9 mouse cellular contexts compared by ENCODE assay signal in genomic region chr1:192107352-192107751, GRCm38 (mm10). TPM values are rescaled to one million over a fixed set of nuclear protein-coding genes. Genes with fewer than 3 reads are reported as not detected.
DNase-seq lines count a peak whose midpoint lies in the region; ATAC-seq and TF ChIP-seq lines count a peak whose summit lies in the region.
"Had no signal": no experiment of that assay in that cellular context is flagged by ENCODE, and none has a peak within 500 bp of the region (broad histone marks: within the 10 kb centered on the region; RNA-seq: fewer than 3 reads in every experiment).

No protein-coding gene starts in this region.

- no peaks in the 10 kb centered on the region for H3K79me2 ChIP-seq in CH12.LX (replicated peaks; ENCODE audit: control insufficient read depth, extremely low read depth, insufficient read depth, poor library complexity, severe bottlenecking)

- H3K4me1 ChIP-seq in heart, embryonic 16.5 days (ENCODE audit: control insufficient read depth, insufficient read depth, low read length) = peaks cover 21% of the 10 kb centered on the region
- peaks cover 5 to 18% of the 10 kb centered on the region in 2 experiments for H3K4me1 ChIP-seq in CH12.LX (ENCODE audit: control insufficient read depth in 1 of 2, insufficient read depth in 2 of 2)
- peaks cover 7% of the 10 kb centered on the region; the same call in 1 of the 2 replicates for H3K4me1 ChIP-seq in intestine, embryonic 16.5 days (ENCODE audit: control insufficient read depth, insufficient read depth, low read length)
- H3K4me1 ChIP-seq: embryonic facial prominence, embryonic 13.5 days had no signal

- no peak overlapping the region for H3K9ac ChIP-seq in heart, embryonic 16.5 days (ENCODE audit: low read length)
- no peak overlapping the region for H3K9ac ChIP-seq in CH12.LX (ENCODE audit: insufficient read depth, low read depth)
- H3K9ac ChIP-seq in intestine, embryonic 16.5 days (ENCODE audit: low read depth, low read length) = no peak overlapping the region
- H3K9ac ChIP-seq: embryonic facial prominence, embryonic 13.5 days had no signal

- no peaks in the 10 kb centered on the region for H3K27me3 ChIP-seq in heart, embryonic 16.5 days (ENCODE audit: control insufficient read depth, insufficient read depth, low read length)
- H3K27me3 ChIP-seq in CH12.LX (replicated peaks) = no peaks in the 10 kb centered on the region
- H3K27me3 ChIP-seq in intestine, embryonic 16.5 days (replicated peaks; ENCODE audit: control insufficient read depth, insufficient read depth, low read length) = no peaks in the 10 kb centered on the region
- H3K27me3 ChIP-seq: embryonic facial prominence, embryonic 13.5 days had no signal

- no peaks in the 10 kb centered on the region for H3K9me3 ChIP-seq in heart, embryonic 16.5 days (replicated peaks; ENCODE audit: control insufficient read depth, low read length)
- H3K9me3 ChIP-seq in CH12.LX (replicated peaks; ENCODE audit: low read length) = no peaks in the 10 kb centered on the region
- H3K9me3 ChIP-seq in intestine, embryonic 16.5 days (ENCODE audit: control insufficient read depth, low read length) = no peaks in the 10 kb centered on the region
- H3K9me3 ChIP-seq: embryonic facial prominence, embryonic 13.5 days had no signal

- peak; percentile 49 for TF ChIP-seq RAD21 in CH12.LX (IDR thresholded peaks at IDR 0.05; ENCODE audit: low read depth, low read length)

- H3K27ac ChIP-seq in heart, embryonic 16.5 days (ENCODE audit: low read length) = no peak overlapping the region
- no peak overlapping the region for H3K27ac ChIP-seq in CH12.LX (ENCODE audit: insufficient read depth, low read depth)
- H3K27ac ChIP-seq in intestine, embryonic 16.5 days (ENCODE audit: low read length) = no peak overlapping the region
- H3K27ac ChIP-seq: embryonic facial prominence, embryonic 13.5 days had no signal

- in situ Hi-C loops in CH12.LX (cut with MboI; ENCODE audit: low pct_ligation_motif_present, low pct_unique_long_range_greater_than_20kb, low sequenced_read_pairs) = no loop called here

- no peak overlapping the region for H3K4me2 ChIP-seq in heart, embryonic 16.5 days (ENCODE audit: low read depth, low read length)
- H3K4me2 ChIP-seq in CH12.LX (ENCODE audit: insufficient read depth, low read depth, poor library complexity, severe bottlenecking) = no peak overlapping the region
- H3K4me2 ChIP-seq in intestine, embryonic 16.5 days (ENCODE audit: low read depth, low read length) = no peak overlapping the region
- H3K4me2 ChIP-seq: embryonic facial prominence, embryonic 13.5 days had no signal

- ATAC-seq in heart, embryonic 16.5 days (replicated peaks; ENCODE audit: extremely low read depth, insufficient read depth, low FRiP score) = peak; percentile 73
- peak; percentile 88 for ATAC-seq in intestine, embryonic 16.5 days

- dilution Hi-C loops in CH12.LX (cut with MboI; ENCODE audit: extremely low pct_ligation_motif_present, extremely low pct_unique_long_range_greater_than_20kb, low sequenced_read_pairs) = no loop called here

- TF ChIP-seq CTCF in CH12.LX (conservative IDR thresholded peaks at IDR 0.05 in 1 of 2, IDR thresholded peaks at IDR 0.05 in 1 of 2; ENCODE audit: low read depth in 2 of 2, low read length in 2 of 2) = peak; percentile 45 to 77
- TF ChIP-seq CTCF in brain, embryonic 14.5 days (IDR thresholded peaks at IDR 0.05; ENCODE audit: borderline replicate concordance, extremely low read depth, insufficient read depth, insufficient read length) = peak; percentile 76; the same call in 1 of the 2 replicates

- no peak for TF ChIP-seq POLR2A in CH12.LX (IDR thresholded peaks at IDR 0.05; ENCODE audit: low read depth, low read length)
- no peak for TF ChIP-seq POLR2A in brain, embryonic 14.5 days (IDR thresholded peaks at IDR 0.05; ENCODE audit: borderline replicate concordance, extremely low read depth, insufficient read depth, insufficient read length, poor library complexity, severe bottlenecking)

- intact Hi-C loops in left cerebral cortex, postnatal 10 days (cut with DNase I) = no loop called here

- H3K4me3 ChIP-seq in heart, embryonic 16.5 days (ENCODE audit: low read length) = no peak overlapping the region
- H3K4me3 ChIP-seq in CH12.LX (replicated peaks in 1 of 3; ENCODE audit: low read depth in 2 of 3, low read length in 2 of 3, poor library complexity in 1 of 3) = no peak overlapping the region
- no peak overlapping the region for H3K4me3 ChIP-seq in intestine, embryonic 16.5 days (ENCODE audit: low read length)
- H3K4me3 ChIP-seq: embryonic facial prominence, embryonic 13.5 days had no signal

- no peak for DNase-seq in heart, adult 8-10 months (ENCODE audit: low spot score)
- peak; percentile 64 for DNase-seq in CH12.LX (ENCODE audit: extremely low read depth)
- peak; percentile 53 for DNase-seq in brain, embryonic 14.5 days (ENCODE audit: low read depth)
- peak; percentile 56 for DNase-seq in lung, postnatal 36 days
- DNase-seq in urinary bladder, postnatal 36 days (ENCODE audit: low spot score in 2 of 2) = no peak
- DNase-seq in left cerebral cortex, postnatal 10 days (ENCODE audit: extremely low spot score in 1 of 2, low spot score in 2 of 2) = no peak

- H3K36me3 ChIP-seq in heart, embryonic 16.5 days (ENCODE audit: control insufficient read depth, insufficient read depth) = peaks cover 24% of the 10 kb centered on the region
- H3K36me3 ChIP-seq in CH12.LX (replicated peaks in 1 of 2; ENCODE audit: control insufficient read depth in 1 of 2, insufficient read depth in 1 of 2, low read length in 1 of 2) = peaks cover 10 to 30% of the 10 kb centered on the region in 2 experiments
- peaks cover 9% of the 10 kb centered on the region; the same call in 1 of the 2 replicates for H3K36me3 ChIP-seq in intestine, embryonic 16.5 days (ENCODE audit: control insufficient read depth, insufficient read depth, low read length)

- TF ChIP-seq EP300 in CH12.LX (IDR thresholded peaks at IDR 0.05; ENCODE audit: low read length) = no peak

- WGBS in heart, embryonic 16.5 days = 18% methylated on average over 2 of the region's 2 CpGs
- whole genome bisulfite sequencing in intestine, embryonic 16.5 days = 24% methylated on average over 2 of the region's 2 CpGs

TF ChIP-seq in CH12.LX, 34 proteins besides CTCF, POLR2A, EP300 and RAD21 (continues in another document):
- TF ChIP-seq TBP (conservative IDR thresholded peaks at IDR 0.05; ENCODE audit: low read depth, low read length) (no peak), USF1 (IDR thresholded peaks at IDR 0.05; ENCODE audit: low read depth, low read length) (no peak), PAX5 (IDR thresholded peaks at IDR 0.05; ENCODE audit: low read length) (no peak), NRF1 (IDR thresholded peaks at IDR 0.05; ENCODE audit: low read depth, low read length) (no peak), NELFE (IDR thresholded peaks at IDR 0.05; ENCODE audit: low read depth, low read length) (no peak), SMC3 (IDR thresholded peaks at IDR 0.05; ENCODE audit: low read depth, low read length) (peak; percentile 56), ZC3H11A (IDR thresholded peaks at IDR 0.05; ENCODE audit: low read depth, low read length) (no peak), ELF1 (IDR thresholded peaks at IDR 0.05; ENCODE audit: low read depth, low read length) (0 out of 2 replicates have a peak, but pooled peaks have one; percentile 37), CHD1 (IDR thresholded peaks at IDR 0.05; ENCODE audit: low read depth, low read length) (no peak), IRF4 (IDR thresholded peaks at IDR 0.05; ENCODE audit: low read depth, low read length) (no peak), RCOR1 (conservative IDR thresholded peaks at IDR 0.05; ENCODE audit: low read depth, low read length) (no peak), ETS1 (conservative IDR thresholded peaks at IDR 0.05; ENCODE audit: low read depth, low read length) (no peak), SIN3A (IDR thresholded peaks at IDR 0.05; ENCODE audit: low read length) (no peak), HCFC1 (IDR thresholded peaks at IDR 0.05; ENCODE audit: low read depth, low read length) (no peak), MYC (IDR thresholded peaks at IDR 0.05; ENCODE audit: low read depth, low read length) (peak; percentile 72), ZKSCAN1 (IDR thresholded peaks at IDR 0.05; ENCODE audit: borderline replicate concordance, low read depth, low read length) (no peak), KAT2A (IDR thresholded peaks at IDR 0.05; ENCODE audit: insufficient replicate concordance, low read length) (no peak), MAZ (IDR thresholded peaks at IDR 0.05; ENCODE audit: low read depth, low read length) (no peak), USF2 (conservative IDR thresholded peaks at IDR 0.05; ENCODE audit: low read depth, low read length) (no peak), TCF12 (IDR thresholded peaks at IDR 0.05; ENCODE audit: low read depth, low read length) (no peak), BHLHE40 (IDR thresholded peaks at IDR 0.05; ENCODE audit: low read depth, low read length) (no peak), JUN (IDR thresholded peaks at IDR 0.05; ENCODE audit: insufficient read depth, low read depth, low read length) (no peak), CHD2 (IDR thresholded peaks at IDR 0.05; ENCODE audit: low read length) (no peak), UBTF (IDR thresholded peaks at IDR 0.05; ENCODE audit: low read depth, low read length) (no peak), E2F4 (IDR thresholded peaks at IDR 0.05; ENCODE audit: insufficient replicate concordance, low read depth, low read length) (no peak), JUND (conservative IDR thresholded peaks at IDR 0.05; ENCODE audit: low read depth, low read length) (no peak)

RNA-seq across cellular contexts. Expression of gene Traf5, which starts 15.0 kb away (rescaled TPM):
- 15.5 and 16.1 TPM in 2 replicates for polyA plus RNA-seq in heart, embryonic 16.5 days (2015; fragmentation: Nextera tagmentation; extraction: Ambion mirVana)
- 1 to 10 TPM; 3.2 to 4.9 (median 4.3) TPM for total RNA-seq in heart, adult 8-10 months (2022)
- total RNA-seq in CH12.LX (2012; rRNA removed) (30.5 and 38.7 TPM in 2 replicates), CH12.LX (2014; rRNA removed) (16.9 and 21.3 TPM in 2 replicates)
- polyA plus RNA-seq in CH12.LX (2012; ENCODE audit: insufficient read length, low read depth) = 32.3 and 42.8 TPM in 2 replicates
- 2.3 and 3.2 TPM in 2 replicates for polyA plus RNA-seq in brain, embryonic 14.5 days (2012; rRNA removed)
- polyA plus RNA-seq in intestine, embryonic 16.5 days (2015; fragmentation: Nextera tagmentation; extraction: Ambion mirVana) = 17.5 and 20.7 TPM in 2 replicates
- 1 to 10 TPM; 5.6 to 6.9 TPM for total RNA-seq in left cerebral cortex, postnatal 10 days (2021)

RNA-seq across cellular contexts. Expression of gene Rcor3, which starts 30.5 kb away (rescaled TPM):
- 33.1 and 39.6 TPM in 2 replicates for polyA plus RNA-seq in heart, embryonic 16.5 days (2015; fragmentation: Nextera tagmentation; extraction: Ambion mirVana)
- 10 to 100 TPM; 29.7 to 41.6 (median 37.0) TPM for total RNA-seq in heart, adult 8-10 months (2022)
- total RNA-seq in CH12.LX (2012; rRNA removed) (2.5 and 3.1 TPM in 2 replicates), CH12.LX (2014; rRNA removed) (1.5 and 1.6 TPM in 2 replicates)
- polyA plus RNA-seq in CH12.LX (2012; ENCODE audit: insufficient read length, low read depth) = 3.9 and 4.4 TPM in 2 replicates
- 47.0 and 48.5 TPM in 2 replicates for polyA plus RNA-seq in brain, embryonic 14.5 days (2012; rRNA removed)
- polyA plus RNA-seq in intestine, embryonic 16.5 days (2015; fragmentation: Nextera tagmentation; extraction: Ambion mirVana) = 22.3 and 24.8 TPM in 2 replicates
- total RNA-seq in left cerebral cortex, postnatal 10 days (2021) = 10 to 100 TPM; 47.7 to 49.8 TPM

Comparison
In these comparisons a context has a peak if more than half of its experiments do, and no peak if none do; other contexts are left out.
1. DNase-seq: peak in CH12.LX (single experiment), brain, embryonic 14.5 days (single experiment) and lung, postnatal 36 days (single experiment); none in heart, adult 8-10 months (single experiment), urinary bladder, postnatal 36 days (0 of 2) and left cerebral cortex, postnatal 10 days (0 of 2).